Mouse (Mus musculus): ENCODE measurements at regions not wholly inside any gene's neighbourhood (a gene's known extent, or its start where the extent isn't known, plus 50 kb on each side); places are given as distances from the start of the nearest gene placed in this dataset.

DNA sequence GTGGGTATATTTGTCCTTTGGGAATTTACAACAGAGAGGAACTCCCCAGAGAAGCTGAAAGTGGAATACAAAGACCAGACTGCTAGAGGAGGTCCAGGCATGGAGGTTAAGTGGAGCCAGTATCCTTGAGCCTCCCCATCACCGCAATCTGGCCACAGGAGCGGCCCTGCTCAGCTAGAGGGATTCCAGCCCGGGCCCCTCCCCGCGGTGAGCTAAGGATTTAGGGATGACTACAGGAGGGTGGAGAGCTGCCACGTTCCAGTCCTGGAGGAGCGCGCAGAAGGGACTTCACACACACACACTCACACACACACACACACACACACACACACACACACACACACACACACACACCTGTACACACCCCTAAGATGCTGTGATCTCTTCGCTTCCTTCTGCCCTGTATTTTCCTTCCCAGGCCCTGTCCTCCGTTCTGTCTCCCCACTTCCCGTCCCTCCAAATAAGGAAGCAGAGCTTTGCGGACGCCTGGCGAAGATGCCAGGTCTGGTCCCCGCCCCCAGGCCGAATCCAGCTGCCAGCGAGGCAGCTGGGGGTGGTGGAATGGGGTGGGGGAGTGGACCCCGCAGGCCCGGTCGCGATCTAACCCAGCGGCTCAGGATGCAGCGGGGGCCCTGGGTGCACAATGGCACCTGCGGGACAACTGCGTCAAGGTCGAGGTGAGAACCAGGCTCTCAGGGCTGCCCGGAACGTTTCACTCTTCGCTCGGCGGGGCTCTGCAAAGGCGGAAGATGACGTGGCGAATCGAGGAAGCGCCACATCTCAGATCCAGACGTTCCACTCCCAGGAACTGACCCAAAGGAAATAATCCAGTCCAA, 105.3 kb upstream of the Mgme1 start:
- TF ChIP-seq HCFC1 (IDR thresholded peaks at IDR 0.05; ENCODE audit: borderline replicate concordance, insufficient read depth, low read length): no peak
- TF ChIP-seq ZC3H11A (IDR thresholded peaks at IDR 0.05; ENCODE audit: borderline replicate concordance, low read depth, low read length): no peak
- TF ChIP-seq CHD2 (IDR thresholded peaks at IDR 0.05; ENCODE audit: low read depth, low read length): no peak
- TF ChIP-seq ZNF384 (IDR thresholded peaks at IDR 0.05; ENCODE audit: low read depth, low read length): no peak
- TF ChIP-seq MAFK (IDR thresholded peaks at IDR 0.05; ENCODE audit: insufficient read depth, low read depth, low read length): no peak

Measured in ES-E14 (cell line).